Mouse (Mus musculus) hematopoietic stem cell, adult 5-6 weeks (primary cell): ENCODE measurements at regions not wholly inside any gene's neighbourhood (a gene's known extent, or its start where the extent isn't known, plus 50 kb on each side); places are given as distances from the start of the nearest gene placed in this dataset.

Experiments
- ATAC-seq, 2 experiments: fragments of 125-278 bp in 1 of 2; replicated peaks in 1 of 2; 2 replicates each; pipeline ENCODE4 v1.8.0; 2016 to 2017; ENCODE audit warnings: inconsistent platforms in 2 of 2, mild to moderate bottlenecking in 2 of 2, moderate number of reproducible peaks in 2 of 2, low read depth in 1 of 2, moderate TSS enrichment in 1 of 2; ENCODE audit not compliant: low FRiP score in 2 of 2, poor library complexity in 2 of 2, severe bottlenecking in 2 of 2, insufficient read depth in 1 of 2, low TSS enrichment in 1 of 2

DNA sequence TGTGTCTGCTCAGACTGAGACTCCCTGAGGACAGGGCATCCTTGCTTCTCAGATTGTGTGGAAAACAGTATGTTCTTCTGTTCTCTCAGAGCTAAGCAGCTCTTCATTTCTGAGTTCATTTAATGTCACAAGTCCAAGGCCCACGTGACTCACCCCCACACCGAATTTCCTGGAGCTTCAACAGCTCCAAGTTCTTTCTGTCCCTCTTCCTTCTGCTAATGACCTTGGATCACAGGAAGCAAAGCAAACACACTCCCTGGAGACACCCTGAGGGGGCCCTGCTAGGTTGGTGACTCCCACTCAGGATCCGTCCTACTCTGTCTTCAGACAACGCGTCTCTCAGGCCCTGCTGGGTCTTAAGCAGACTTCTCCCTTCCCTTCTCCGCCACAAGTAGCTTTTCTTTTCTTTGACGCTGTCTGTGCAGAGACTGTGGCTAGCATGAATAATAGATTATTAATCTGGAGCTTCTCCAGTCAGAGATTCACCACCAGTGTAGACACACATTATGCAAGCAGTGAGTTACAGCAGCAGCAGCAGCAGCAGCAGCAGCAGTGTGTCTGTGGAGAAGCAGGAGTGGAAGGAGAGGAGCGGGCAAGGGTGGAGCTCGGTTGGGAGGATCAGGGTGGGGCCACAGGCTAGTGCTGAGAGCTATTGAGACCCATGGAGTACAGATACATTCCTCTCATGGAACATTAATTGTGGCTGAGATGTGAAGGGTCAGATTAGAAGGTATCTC is 115.4 kb upstream of the Lrfn2 start:
- no peak for ATAC-seq

- ATAC-seq: no peak
These were observed 114.6 kb upstream of the Lrfn2 start for GRCm38 (mm10) chr17:48817551-48817950.

DNA sequence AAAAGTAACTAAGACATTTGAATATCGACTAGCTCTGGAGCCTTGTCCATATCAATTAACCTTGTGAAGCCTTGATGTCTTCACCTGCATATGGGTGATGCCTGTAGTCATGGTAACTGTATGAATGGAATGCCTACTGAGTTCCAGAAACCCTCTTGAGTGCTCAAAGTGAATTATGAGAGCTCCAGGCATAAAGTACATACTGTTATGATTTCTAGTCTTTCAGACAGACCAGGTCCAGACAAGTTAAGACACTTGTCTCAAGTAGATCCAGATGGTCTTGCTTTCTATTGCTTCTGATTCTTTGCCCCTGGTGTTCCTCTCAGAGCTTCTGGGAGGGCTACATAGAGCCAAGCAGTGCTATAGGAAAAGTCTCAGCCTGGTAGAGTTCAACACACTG is 112.5 kb upstream of the Lrfn2 start:
- no peak for ATAC-seq

- no peak for ATAC-seq
These were observed 109.9 kb upstream of the Lrfn2 start for GRCm38 (mm10) chr17:48822101-48822876.

- ATAC-seq: no peak
These were observed 108.3 kb upstream of the Lrfn2 start for GRCm38 (mm10) chr17:48823921-48824320.

GRCm38 (mm10) chr17:48825212-48825913 is 106.8 kb upstream of the Lrfn2 start:
- 0 out of 4 replicates have a peak, but pooled peaks of 1 of the 2 experiments have one; percentile 17 for ATAC-seq

DNA sequence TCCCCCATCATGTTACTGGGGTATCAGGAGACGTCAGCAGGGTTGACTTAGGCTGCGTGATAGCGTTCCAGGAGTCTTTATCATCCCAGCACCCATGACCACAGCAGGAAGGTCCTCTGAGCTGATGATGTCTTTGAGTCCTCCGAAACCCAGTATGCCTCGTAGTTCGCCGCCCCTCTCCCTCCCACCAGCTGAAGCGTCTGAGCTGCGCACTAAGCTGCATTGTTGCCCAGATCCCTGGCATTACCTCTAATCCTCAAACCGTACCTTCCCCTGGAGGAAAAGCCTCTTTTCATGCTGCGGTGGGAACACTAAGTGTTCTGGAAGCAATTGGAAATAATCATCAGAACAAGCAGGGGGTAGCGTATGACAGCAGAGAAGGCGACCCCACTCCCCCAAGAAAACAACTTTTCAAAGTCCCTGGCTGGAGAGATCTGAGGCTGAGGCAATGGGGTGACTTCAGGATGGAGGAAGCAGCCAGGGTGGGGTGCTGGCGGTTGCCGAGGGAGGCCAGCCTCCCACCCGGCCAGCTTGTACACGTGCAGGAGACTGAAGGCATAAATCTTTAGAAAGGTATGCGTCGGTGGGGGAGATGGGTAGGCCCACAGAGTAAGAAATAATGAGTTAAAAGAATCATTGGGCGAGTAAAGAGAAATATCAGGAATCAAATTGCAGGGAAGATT is 93.7 kb upstream of the Lrfn2 start:
- no peak for ATAC-seq

DNA sequence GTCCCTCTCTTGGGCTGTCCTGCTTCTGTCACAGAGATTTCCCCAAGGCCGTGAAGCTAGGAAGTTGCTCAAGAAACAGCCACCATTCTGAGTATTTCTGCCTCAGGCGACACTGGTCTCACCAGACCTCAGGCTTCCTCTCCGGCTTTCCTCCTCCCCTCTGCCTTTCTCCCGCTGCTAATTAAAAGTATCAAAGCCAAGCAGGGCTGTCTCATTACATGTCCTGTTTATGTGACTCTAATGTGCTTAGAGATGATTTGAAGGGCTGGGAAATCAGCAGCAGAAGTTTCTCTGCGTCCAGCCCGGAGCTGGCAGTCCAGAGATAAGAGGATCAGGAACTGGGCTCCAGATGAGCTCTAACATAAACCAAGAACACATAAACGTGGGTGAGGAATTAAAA is 84.3 kb upstream of the Lrfn2 start:
- no peak for ATAC-seq

DNA sequence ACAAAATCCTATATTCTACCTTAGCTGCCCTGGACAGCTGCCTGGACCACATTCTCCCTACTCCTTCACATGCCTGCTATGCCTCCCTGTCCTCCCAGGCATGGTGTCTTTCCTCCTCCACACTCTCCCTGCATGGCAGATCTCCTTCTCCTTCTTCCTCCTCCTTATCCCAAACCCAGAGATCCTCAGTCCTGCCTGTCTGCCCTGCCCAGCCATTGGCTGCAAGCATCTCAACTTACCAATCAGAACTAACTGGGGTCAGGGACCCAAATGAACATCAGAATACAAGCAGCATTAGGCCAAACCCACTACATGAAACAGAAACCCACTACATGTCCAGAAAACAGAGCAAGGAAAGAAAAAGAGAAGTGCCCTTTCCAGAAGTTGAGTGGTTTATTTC is 81.3 kb upstream of the Lrfn2 start:
- no peak for ATAC-seq

GRCm38 (mm10) chr17:48858891-48859290 is 73.3 kb upstream of the Lrfn2 start:
- no peak for ATAC-seq

- no peak for ATAC-seq
These were observed 61.7 kb upstream of the Lrfn2 start for GRCm38 (mm10) chr17:48870443-48870842.

DNA sequence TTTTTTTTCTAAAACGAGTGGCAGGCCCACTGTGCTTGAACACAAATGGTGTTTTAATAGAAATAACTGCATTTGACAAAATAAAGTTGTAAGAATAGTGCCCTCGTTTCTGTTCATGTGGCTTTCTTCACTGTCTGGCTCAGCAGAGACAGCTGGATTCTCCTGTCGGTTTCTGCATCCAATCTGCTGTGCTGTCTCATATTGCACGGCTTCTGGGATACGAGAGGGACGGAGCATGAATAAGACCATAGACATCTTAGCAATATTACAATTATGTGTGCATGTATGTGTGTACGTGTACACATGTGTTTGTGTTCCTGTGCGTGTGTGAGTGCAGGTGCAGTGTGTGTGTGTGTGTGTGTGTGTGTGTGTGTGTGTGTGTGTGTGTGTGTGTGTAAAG is 54.7 kb upstream of the Lrfn2 start:
- ATAC-seq: no peak

- no peak for ATAC-seq
These were observed 51.6 kb upstream of the Lrfn2 start for GRCm38 (mm10) chr17:48880590-48880989.

DNA sequence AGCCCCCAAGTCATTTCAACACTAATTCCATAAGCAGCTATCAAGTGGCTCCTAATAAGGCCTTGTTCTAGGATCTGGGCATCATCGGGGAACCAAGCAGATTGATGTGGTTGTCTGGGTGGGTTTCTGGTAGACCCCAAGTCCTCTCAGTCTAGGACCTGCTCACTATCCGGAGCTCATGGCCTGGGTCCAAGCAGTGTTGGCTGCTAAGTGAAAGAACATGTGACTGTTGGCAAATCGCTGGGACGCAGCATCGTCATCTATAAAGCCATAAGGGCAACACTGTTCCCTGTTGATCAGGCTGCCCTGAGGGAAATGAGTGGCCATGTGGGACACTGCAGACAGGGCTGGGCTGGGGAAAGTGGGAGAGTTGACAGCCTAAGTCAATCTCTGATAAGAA is 50.2 kb upstream of the Lrfn2 start:
- ATAC-seq: no peak
